8 mouse cellular contexts compared by ENCODE assay signal in the genomic region with DNA sequence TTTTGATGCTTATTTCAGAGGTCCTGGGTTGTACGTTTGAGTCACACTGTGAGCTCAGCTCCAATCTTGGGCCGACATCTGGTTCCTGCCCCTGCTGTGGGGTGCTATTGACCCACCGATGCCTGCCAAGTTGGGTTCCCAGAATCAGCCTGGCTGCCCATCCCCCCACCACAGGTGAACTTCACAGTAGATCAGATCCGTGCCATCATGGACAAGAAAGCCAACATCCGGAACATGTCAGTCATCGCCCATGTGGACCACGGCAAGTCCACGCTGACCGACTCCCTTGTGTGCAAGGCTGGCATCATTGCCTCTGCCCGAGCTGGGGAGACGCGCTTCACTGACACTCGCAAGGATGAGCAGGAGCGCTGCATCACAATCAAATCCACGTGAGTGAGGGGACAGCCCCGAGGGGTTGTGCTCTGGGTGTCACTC. TPM values are rescaled to one million over a fixed set of nuclear protein-coding genes. Genes with fewer than 3 reads are reported as not detected.
DNase-seq lines count a peak whose midpoint lies in the region; ATAC-seq and TF ChIP-seq lines count a peak whose summit lies in the region.

No protein-coding gene starts in this region.

- no peak; the same call in 1 of the 2 replicates for TF ChIP-seq CTCF in bone marrow, adult 2 months (IDR thresholded peaks at IDR 0.05; ENCODE audit: control insufficient read depth, insufficient read depth, low read length)
- TF ChIP-seq CTCF in forebrain, postnatal 0 days (IDR thresholded peaks at IDR 0.05; ENCODE audit: low read depth), result no peak

- no peak for ATAC-seq in lung, embryonic 16.5 days (ENCODE audit: low read depth)
- no peak for ATAC-seq in forebrain, postnatal 0 days
- no peak for ATAC-seq in neural tube, embryonic 12.5 days (ENCODE audit: low FRiP score, low read depth)

- peaks cover 38% of the 10 kb centered on the region for H3K4me1 ChIP-seq in lung, embryonic 16.5 days (replicated peaks; ENCODE audit: control insufficient read depth, insufficient read depth, low read length)
- H3K4me1 ChIP-seq in bone marrow, adult 2 months (ENCODE audit: control insufficient read depth, insufficient read depth, low read length), result peaks cover 7% of the 10 kb centered on the region
- H3K4me1 ChIP-seq in forebrain, postnatal 0 days (ENCODE audit: insufficient read depth), result peaks cover 18% of the 10 kb centered on the region
- peaks cover 50% of the 10 kb centered on the region for H3K4me1 ChIP-seq in neural tube, embryonic 12.5 days

- DNase-seq in lung, adult 18-20 months, result no peak
- no peak for DNase-seq in forebrain, postnatal 0 days
- DNase-seq in kidney, postnatal 10 days, result peak; percentile 67
- no peak for DNase-seq in ovary, postnatal 36 days (ENCODE audit: low spot score)
- DNase-seq in spleen, adult 18-20 months, result no peak

- peak overlapping the region; percentile 96 for H3K9ac ChIP-seq in lung, embryonic 16.5 days (ENCODE audit: low read length)
- H3K9ac ChIP-seq in forebrain, postnatal 0 days, result peak overlapping the region; percentile 85
- H3K9ac ChIP-seq in neural tube, embryonic 12.5 days, result peak overlapping the region; percentile 93

- H3K4me2 ChIP-seq in lung, embryonic 16.5 days (ENCODE audit: low read depth, low read length), result peak overlapping the region; percentile 90
- H3K4me2 ChIP-seq in forebrain, postnatal 0 days (ENCODE audit: low read depth), result peak overlapping the region; percentile 62
- peak overlapping the region; percentile 99 for H3K4me2 ChIP-seq in neural tube, embryonic 12.5 days (replicated peaks)

- H3K27me3 ChIP-seq in lung, embryonic 16.5 days (ENCODE audit: control insufficient read depth, insufficient read depth, low read depth, low read length), result no peaks in the 10 kb centered on the region
- no peaks in the 10 kb centered on the region for H3K27me3 ChIP-seq in forebrain, postnatal 0 days (ENCODE audit: insufficient read depth, low read length)
- H3K27me3 ChIP-seq in neural tube, embryonic 12.5 days (replicated peaks), result no peaks in the 10 kb centered on the region

- no peaks in the 10 kb centered on the region for H3K9me3 ChIP-seq in lung, embryonic 16.5 days (ENCODE audit: control insufficient read depth, low read length)
- H3K9me3 ChIP-seq in forebrain, postnatal 0 days (ENCODE audit: low read length), result no peaks in the 10 kb centered on the region
- no peaks in the 10 kb centered on the region for H3K9me3 ChIP-seq in neural tube, embryonic 12.5 days

- TF ChIP-seq POLR2A in bone marrow, adult 2 months (IDR thresholded peaks at IDR 0.05; ENCODE audit: borderline replicate concordance, control insufficient read depth, low read depth, low read length), result no peak

- WGBS in lung, embryonic 16.5 days, result 6% methylated on average over 16 of the region's 16 CpGs
- 12% methylated on average over 16 of the region's 16 CpGs for WGBS in bone marrow, adult 2 months
- 10% methylated on average over 16 of the region's 16 CpGs for WGBS in forebrain, postnatal 0 days
- WGBS in neural tube, embryonic 12.5 days, result 16% methylated on average over 16 of the region's 16 CpGs

- H3K27ac ChIP-seq in lung, embryonic 16.5 days (ENCODE audit: low read length), result peak overlapping the region; percentile 87
- peak overlapping the region; percentile 87; the same call in 1 of the 2 replicates for H3K27ac ChIP-seq in bone marrow, adult 2 months (ENCODE audit: control insufficient read depth, insufficient read depth, low read depth, low read length, poor library complexity)
- peak overlapping the region; percentile 95; the same call in 1 of the 2 replicates for H3K27ac ChIP-seq in forebrain, postnatal 0 days (ENCODE audit: low read depth, low read length)
- peak overlapping the region; percentile 77 for H3K27ac ChIP-seq in neural tube, embryonic 12.5 days

- H3K36me3 ChIP-seq in lung, embryonic 16.5 days (ENCODE audit: control insufficient read depth, insufficient read depth, low read length), result peaks cover 50% of the 10 kb centered on the region
- H3K36me3 ChIP-seq in forebrain, postnatal 0 days (ENCODE audit: insufficient read depth), result peaks cover 49% of the 10 kb centered on the region
- H3K36me3 ChIP-seq in neural tube, embryonic 12.5 days, result peaks cover 53% of the 10 kb centered on the region

- peak overlapping the region; percentile 81 for H3K4me3 ChIP-seq in lung, embryonic 16.5 days (ENCODE audit: low read length)
- peak overlapping the region; percentile 76 for H3K4me3 ChIP-seq in bone marrow, adult 2 months (replicated peaks; ENCODE audit: control insufficient read depth, low read depth, low read length)
- peak overlapping the region; percentile 64 for H3K4me3 ChIP-seq in forebrain, postnatal 0 days (ENCODE audit: low read depth, low read length)
- peak overlapping the region; percentile 85 for H3K4me3 ChIP-seq in neural tube, embryonic 12.5 days

RNA-seq across cellular contexts. Expression of a gene that starts 1.1 kb away (rescaled TPM):
- polyA plus RNA-seq in lung, embryonic 16.5 days (2015; fragmentation: Nextera tagmentation; extraction: Ambion mirVana), result 589 and 620 TPM in 2 replicates
- 347 and 468 TPM in 2 replicates for polyA plus RNA-seq in bone marrow, adult 2 months (2011; ENCODE audit: insufficient read depth, insufficient read length, low replicate concordance, missing spikeins)
- 2,084 and 2,175 TPM in 2 replicates for total RNA-seq in forebrain, postnatal 0 days (2014; rRNA removed)
- 466 and 485 TPM in 2 replicates for polyA plus RNA-seq in forebrain, postnatal 0 days (2015; fragmentation: Nextera tagmentation; extraction: Ambion mirVana)
- 515 and 520 TPM in 2 replicates for polyA plus RNA-seq in neural tube, embryonic 12.5 days (2016; fragmentation: Nextera tagmentation; extraction: Ambion mirVana)

RNA-seq across cellular contexts. Expression of a gene that starts 5.3 kb away (rescaled TPM):
- 37.5 and 40.5 TPM in 2 replicates for polyA plus RNA-seq in lung, embryonic 16.5 days (2015; fragmentation: Nextera tagmentation; extraction: Ambion mirVana)
- 7.2 and 23.2 TPM in 2 replicates for polyA plus RNA-seq in bone marrow, adult 2 months (2011; ENCODE audit: insufficient read depth, insufficient read length, low replicate concordance, missing spikeins)
- 64.6 and 68.9 TPM in 2 replicates for total RNA-seq in forebrain, postnatal 0 days (2014; rRNA removed)
- polyA plus RNA-seq in forebrain, postnatal 0 days (2015; fragmentation: Nextera tagmentation; extraction: Ambion mirVana), result 58.1 TPM in 2 replicates
- polyA plus RNA-seq in neural tube, embryonic 12.5 days (2016; fragmentation: Nextera tagmentation; extraction: Ambion mirVana), result 87.7 and 88.4 TPM in 2 replicates

RNA-seq across cellular contexts. Expression of a gene that starts 6.1 kb away (rescaled TPM):
- polyA plus RNA-seq in lung, embryonic 16.5 days (2015; fragmentation: Nextera tagmentation; extraction: Ambion mirVana), result not detected in 2 replicates
- not detected in 2 replicates for polyA plus RNA-seq in bone marrow, adult 2 months (2011; ENCODE audit: insufficient read depth, insufficient read length, low replicate concordance, missing spikeins)
- not detected in 2 replicates for total RNA-seq in forebrain, postnatal 0 days (2014; rRNA removed)
- polyA plus RNA-seq in forebrain, postnatal 0 days (2015; fragmentation: Nextera tagmentation; extraction: Ambion mirVana), result 0.11 and 0.24 TPM in 2 replicates
- not detected in 2 replicates for polyA plus RNA-seq in neural tube, embryonic 12.5 days (2016; fragmentation: Nextera tagmentation; extraction: Ambion mirVana)

RNA-seq across cellular contexts. Expression of a gene that starts 9.8 kb away (rescaled TPM):
- polyA plus RNA-seq in lung, embryonic 16.5 days (2015; fragmentation: Nextera tagmentation; extraction: Ambion mirVana), result 35.5 and 41.8 TPM in 2 replicates
- polyA plus RNA-seq in bone marrow, adult 2 months (2011; ENCODE audit: insufficient read depth, insufficient read length, low replicate concordance, missing spikeins), result 11.1 and 29.0 TPM in 2 replicates
- 30.1 and 32.5 TPM in 2 replicates for total RNA-seq in forebrain, postnatal 0 days (2014; rRNA removed)
- 28.1 and 35.8 TPM in 2 replicates for polyA plus RNA-seq in forebrain, postnatal 0 days (2015; fragmentation: Nextera tagmentation; extraction: Ambion mirVana)
- 67.6 and 70.6 TPM in 2 replicates for polyA plus RNA-seq in neural tube, embryonic 12.5 days (2016; fragmentation: Nextera tagmentation; extraction: Ambion mirVana)

RNA-seq across cellular contexts. Expression of a gene that starts 24.3 kb away (rescaled TPM):
- 0.11 and 0.31 TPM in 2 replicates for polyA plus RNA-seq in lung, embryonic 16.5 days (2015; fragmentation: Nextera tagmentation; extraction: Ambion mirVana)
- not detected in 2 replicates for polyA plus RNA-seq in bone marrow, adult 2 months (2011; ENCODE audit: insufficient read depth, insufficient read length, low replicate concordance, missing spikeins)
- total RNA-seq in forebrain, postnatal 0 days (2014; rRNA removed), result 0.08 TPM in 1 of 2 replicates, not detected in the other
- polyA plus RNA-seq in forebrain, postnatal 0 days (2015; fragmentation: Nextera tagmentation; extraction: Ambion mirVana), result not detected in 2 replicates
- 0.14 TPM in 1 of 2 replicates, not detected in the other for polyA plus RNA-seq in neural tube, embryonic 12.5 days (2016; fragmentation: Nextera tagmentation; extraction: Ambion mirVana)
